Mouse (Mus musculus) kidney, adult 18-20 months (tissue): ENCODE measurements around the gene Large2.
A peak's percentile ranks its signal among the peaks of the same experiment; 100 is the strongest.

ENCODE experiments used
- DNase-seq: peaks from one replicate; pipeline ENCODE4 v3.0.0; 2021

Large2 gene

DNA sequence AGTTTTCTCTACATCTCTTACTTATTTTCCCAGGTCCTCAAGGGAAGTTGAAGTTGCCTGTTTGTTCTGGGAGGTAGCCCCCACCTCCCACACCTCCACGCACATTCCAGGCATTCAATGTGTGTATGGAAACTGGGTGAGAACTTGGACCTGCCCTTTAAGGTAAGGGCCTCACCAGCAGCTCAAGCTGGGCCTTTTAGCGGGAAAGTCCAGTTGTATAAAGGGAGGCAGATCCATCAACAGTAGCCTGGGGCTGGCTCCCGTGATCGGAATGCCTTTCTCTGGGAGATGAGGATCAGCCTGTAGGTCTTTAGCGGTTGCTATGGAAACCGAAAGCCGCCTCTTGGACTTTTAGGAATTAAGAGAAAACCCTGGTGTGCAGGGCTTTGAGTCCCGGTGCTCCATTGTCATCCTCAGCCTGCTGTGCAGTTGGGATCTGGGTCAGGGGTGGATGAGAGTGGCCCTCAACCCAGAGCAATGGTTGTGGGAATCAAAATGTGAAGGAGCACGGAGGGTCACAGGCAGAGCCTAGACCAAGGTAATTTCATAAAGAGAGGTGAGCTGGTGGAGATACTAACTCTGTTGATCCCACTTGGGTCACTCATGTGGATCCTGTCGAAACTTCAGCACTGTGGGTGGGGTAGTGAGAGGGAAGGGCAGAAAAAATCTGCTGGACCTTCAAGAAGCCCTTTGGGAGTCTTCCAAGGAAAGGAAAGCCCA is 2.5 kb downstream of the Large2 start:
- no peak for DNase-seq

DNA sequence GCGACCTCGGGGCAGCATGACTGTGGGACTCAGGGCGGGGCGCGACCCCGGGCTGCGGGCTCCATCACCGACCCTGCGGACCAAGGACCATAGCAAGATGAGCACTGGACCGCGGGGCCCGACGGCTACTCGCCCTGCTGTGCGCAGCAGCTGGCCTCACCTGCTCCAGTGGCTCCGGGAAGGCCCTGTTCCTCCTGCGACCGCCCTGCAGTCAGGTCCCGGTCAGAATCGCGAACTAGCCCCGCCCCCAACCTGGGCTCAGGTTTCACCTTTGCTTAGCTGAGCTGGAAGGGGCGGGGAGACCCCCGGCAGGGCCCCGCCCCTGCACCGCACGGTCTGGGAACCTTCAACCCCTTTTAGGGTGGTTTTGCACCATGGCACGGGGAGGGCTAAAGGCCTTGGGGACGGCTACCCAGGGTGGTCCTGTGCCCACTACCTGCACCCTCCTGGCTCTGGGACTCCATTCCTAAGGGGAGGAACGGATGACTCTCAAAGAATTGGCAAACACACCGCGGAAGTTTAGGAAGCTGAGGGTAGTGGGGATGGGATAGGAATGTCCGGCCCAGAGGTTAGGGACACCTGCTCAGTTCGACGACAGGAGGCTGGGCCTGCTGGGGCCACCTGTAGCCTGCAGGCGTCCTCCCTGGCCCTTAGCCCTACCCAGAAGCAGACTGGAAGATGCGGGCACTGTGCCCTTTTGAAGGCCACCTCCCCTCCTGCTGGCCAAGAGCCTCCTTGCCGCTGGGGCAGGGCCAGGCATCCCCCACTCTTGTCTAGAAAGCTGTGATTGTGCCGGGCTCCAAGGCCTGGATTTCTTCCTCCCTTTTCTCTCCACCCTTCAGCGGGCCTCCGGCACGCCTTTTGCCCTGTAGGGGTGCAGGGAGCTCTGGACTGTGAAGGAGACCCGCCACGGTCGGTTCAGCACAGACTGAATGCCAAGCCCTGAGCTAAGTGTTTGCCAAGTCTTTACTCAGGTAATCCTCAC is 3.6 kb downstream of the Large2 start:
- DNase-seq, result peak; percentile 92

DNA sequence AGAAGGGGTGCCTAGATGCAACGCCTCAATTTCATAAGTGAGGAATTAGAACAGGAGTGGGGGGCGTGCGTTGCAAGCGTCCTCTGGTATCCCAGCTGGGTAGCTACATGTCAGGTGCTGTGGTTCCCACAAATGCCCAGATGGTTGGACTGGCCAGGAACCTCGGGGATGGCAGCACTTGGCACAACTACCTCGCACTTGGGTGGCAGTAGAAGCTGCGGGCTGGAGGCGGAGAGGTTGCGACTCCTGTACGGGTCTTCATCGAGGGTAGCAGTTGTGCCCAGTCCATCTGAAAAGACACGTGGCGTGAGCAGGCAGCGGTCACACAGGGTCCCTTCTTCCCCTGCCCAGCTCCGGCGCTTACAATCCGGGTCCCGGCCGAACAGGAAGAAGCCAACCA is 4.3 kb downstream of the Large2 start:
- DNase-seq, result no peak

DNA sequence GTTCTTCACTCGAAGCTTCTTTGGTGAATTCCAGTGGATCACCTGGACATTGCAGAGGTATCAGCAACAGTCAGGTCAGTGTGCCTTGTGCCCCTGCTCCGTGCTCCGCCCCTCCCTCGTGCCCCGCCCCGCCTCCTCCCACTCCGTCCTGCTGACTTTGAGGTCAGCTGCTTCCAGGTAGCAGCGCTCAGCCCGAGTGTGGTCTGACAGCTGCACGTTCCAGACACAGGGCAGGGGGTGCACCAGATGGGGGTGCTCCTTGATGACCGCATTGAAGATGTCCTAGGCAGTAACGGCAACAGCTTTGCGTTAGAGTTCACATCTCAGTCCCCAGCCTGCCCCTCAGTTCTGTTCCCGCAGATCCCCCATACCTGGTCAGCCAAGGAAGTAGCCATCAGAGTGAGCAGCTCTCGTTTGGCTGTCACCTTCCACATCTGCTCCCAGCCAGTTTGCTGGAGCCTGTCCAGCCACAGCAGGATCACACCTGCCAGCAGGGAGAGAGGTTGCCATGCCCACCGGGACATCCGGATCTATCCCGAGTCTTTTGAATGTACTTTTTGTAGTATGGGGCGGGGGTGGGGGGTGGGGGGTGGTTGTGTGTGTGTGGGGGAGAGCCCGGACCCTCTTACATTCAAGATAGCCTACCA is 7.2 kb downstream of the Large2 start:
- DNase-seq, result peak; percentile 52

DNA sequence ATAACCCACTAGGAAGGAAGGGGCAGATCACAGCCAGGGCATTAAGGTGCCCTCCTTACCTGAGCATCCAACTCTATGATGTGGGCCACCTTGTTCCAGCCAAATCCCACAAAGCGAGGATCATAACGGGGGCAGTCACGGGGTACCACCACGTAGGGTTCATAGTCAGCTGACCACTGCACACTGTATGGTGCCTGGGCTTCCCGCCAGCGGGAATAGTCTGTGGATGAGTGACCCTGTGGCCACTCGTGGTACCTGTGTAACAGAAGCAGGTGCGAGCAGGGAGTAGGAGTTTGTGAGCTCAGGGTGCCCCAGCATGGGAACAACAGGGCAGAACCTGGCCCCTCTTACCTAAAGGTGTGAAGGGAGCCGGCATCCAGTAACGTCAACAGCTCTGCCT is 9.1 kb downstream of the Large2 start:
- DNase-seq, result no peak

DNA sequence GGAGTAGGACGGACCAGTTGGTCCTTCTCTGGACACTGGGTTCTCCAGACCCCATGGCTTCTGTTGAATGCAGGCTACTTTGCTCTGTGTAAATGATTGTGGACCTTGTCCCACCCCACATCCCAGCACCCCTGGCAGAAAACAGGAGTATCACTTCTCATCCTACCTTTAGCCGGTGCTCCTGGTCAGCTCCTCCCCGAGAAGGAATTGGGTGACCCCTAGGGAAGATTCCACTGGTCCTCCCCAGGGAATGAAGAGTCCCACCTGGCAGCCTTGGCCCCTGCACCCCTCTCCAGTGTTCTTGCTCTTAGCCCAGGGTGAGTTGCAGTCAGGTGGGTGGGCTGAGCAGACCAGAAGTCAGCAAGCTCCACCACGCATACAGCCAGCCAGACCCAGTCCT is 10.6 kb downstream of the Large2 start:
- no peak for DNase-seq

DNA sequence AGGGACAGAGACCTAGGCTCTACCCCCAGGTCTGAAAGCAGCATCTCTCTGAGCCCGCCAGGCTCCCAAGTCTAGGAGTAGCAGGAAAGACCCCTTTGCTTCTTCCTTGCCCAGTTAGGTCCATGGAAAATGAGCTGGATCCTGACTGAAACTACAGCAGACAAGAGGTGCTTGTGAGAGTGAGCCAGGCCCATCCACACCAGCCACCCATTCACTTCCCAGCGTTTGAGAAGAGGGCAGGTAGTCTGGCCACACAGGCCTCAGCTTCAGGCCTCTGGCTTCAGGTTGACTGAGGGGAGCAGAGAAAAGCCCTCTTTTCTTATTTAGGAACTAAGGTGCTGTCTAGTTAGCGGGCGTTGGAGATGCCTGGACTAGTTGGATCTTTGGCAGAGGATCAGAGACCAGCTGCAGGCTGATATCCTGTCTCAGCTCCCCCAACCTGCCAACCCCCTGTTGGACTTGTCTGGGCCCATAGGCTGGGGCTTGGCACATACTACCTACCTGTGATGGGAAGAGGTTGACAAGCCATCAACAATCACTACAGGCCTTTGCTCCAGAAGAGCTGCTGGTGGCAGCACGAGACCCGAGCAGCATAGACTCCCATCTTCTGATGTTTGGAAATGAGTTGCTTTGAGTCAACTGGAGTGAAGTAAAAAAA is 12.0 kb downstream of the Large2 start:
- DNase-seq, result no peak

DNA sequence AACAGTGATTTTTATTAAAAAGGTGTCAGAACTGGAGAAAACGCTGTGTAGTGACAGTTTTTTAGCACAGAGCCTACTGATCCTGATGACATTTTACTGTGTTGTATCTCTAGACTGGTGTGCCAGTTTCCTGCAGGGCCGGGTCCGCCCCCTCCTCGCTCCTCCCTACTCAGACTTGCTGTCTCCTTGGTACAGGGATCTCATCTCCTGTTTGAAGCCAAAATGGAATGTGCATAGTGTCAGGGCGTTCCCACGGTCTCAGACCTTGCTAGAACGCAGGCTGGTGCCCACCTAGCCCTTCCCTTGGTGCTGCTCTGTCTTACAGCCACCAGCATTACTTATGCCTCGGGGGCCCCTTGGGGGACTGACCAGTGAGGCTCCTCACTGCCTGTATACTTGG is 12.9 kb downstream of the Large2 start:
- DNase-seq, result no peak

DNA sequence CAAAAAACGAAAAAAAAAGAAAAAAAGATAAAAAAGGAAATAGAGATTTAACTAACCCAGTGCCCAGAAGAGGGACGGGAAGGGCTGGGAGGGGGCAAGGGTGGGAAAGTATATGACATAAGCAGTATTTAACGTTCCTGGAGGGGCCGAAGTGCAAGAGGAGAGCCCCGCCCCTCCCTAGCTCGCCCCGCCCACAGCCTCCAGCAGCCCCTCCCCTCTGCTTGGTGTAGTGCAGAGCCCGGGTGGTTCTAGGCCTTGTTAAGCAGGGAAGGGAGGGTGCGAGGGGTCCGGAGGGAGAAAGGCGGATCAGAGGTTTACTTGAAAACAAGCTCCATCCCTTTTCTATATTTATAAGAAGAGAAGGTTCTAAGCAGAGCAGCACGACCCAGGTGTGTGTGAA is 13.8 kb downstream of the Large2 start:
- no peak for DNase-seq

DNA sequence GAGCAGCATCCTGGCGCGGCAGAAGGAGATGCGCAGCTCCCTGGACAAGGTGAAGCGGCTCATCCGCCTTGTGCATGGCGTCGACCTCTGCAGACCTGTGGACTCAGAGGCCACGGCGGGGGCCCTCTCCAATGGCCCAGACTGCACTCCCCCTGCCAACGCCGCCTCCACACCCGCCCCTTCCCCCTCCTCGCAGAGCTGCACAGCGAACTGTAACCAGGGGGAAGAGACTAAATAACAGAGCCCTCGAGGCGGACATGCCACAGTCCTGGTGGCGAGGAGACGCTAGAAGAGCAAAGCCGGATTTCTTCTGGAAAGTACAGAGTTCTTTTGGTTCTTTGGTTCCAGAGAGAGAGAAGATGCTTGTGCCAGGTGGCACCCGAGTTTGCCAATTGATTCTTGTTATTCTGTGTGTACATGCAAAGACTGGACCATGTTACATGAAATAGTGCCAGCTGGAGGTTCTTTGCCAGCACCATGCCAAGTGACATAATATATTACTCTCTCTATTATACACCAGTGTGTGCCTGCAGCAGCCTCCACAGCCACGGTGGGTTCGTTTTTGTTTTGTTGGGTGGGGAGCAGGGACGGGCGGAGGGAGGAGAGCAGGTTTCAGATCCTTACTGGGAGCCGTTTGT is 14.4 kb downstream of the Large2 start:
- no peak for DNase-seq

DNA sequence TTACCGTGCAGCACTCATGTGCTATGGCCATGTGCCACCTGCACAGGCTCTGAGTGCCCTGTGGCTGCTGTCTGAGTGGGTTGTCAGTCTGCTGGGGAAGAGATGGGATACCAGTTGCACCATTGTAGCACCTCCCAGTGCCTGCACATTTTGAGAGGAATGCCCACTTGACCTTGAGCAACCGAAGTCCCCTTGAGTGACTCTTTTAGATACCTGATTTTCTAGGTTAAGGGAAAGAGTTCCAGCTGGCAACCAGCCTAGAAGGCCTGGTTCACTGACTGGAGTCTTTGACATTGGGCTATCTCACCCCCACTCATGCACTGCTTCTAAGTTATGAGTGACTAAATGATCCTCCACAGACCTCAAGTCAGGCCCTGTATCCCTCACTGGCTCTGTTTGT is 15.4 kb downstream of the Large2 start:
- peak; percentile 66 for DNase-seq

DNA sequence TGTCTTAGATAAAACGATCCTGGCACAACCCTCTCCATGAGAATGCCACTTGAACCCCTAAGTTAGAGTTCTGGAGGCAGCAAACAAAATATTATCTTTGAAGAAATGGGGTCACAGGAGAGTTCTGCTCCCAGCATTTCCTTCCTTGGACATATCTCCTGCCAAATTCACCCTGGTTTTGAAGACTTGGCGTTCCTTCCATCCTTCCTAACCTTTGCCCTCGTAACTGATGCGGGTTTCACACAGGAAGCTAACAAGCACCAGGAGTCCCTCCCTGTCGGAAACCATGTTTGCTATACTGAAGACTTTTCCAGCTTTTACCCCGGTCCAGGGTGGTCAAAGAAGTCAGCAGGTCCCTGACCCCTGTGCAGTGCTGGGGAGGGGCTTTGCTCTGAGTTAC is 20.4 kb downstream of the Large2 start:
- DNase-seq, result no peak

DNA sequence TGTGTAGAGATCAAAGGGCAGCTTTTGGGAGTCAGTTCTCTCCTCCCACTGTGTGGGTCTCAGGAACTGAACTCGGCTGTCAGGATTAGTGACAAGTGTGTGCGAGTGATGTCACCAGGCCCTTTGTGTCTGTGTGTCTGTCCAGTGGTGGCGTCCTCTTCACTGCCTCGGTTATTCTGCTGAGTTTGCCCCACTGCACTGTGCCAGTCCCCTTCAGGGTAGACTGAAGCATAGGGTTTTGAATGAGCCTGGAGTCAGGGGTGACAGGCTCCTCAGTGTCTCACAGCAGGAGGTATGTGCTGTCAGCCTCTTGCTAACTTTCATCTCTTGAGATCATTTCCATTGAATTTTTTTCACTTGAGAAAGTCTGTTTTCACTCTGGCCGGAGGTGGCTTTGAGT is 21.3 kb downstream of the Large2 start:
- no peak for DNase-seq

DNA sequence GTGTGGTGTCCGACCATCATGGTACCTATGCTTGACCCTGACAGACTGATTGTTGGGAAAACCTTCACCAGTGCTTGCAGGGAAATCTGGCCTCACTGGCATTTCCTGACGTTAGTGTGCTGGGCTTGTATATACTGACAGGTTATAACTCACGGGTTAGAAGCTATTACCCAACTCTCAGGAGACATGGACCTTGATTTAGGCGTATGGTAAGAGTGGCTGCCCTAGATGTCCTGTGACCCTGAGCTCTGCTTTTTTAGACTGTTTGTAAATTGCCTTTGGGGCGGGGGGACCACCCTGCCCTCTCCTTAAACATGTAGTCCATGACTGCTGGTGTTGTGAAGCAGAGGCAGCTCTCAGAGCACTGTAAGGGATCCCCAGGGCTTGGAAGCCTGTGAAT is 24.0 kb downstream of the Large2 start:
- no peak for DNase-seq

DNA sequence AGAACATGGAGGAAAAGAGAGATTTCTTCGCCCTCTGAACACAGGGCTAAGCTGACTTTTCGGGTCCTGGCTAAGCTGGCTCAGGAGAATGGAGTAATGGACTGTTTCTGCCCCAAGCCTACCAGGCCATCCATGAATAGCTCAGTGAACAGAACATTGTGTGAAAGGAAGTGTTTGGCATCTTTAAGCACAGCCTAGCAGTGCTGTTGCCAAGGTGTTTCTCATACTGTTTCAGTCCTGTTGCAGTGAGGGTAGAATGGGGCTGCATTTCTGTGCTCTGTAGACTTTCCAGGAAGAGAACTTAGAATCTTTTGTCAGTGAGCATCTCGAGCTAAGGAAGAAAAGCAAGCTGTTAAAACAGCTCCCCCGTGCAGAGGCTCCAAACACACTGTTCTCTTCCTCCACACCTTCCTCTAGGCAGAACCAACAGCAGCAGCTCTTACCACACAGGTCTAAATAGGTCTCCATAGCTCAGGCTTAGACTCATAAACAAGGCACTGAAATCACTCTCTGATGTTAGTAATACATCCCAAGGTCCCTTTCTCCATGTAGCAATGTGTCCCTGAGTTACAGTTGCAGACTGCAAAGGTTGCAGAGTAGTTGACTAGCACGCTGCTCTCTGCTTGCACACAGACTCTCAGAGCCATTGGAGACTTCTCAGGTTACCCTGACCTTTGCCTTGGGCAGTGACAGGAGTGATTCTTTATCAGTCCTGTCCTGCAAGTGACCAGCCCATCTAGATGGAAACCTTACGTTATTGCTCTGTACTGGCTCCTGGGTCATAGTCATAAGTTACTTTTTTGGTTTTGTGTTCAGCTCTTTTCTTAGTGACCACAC is 24.9 kb downstream of the Large2 start:
- no peak for DNase-seq

DNA sequence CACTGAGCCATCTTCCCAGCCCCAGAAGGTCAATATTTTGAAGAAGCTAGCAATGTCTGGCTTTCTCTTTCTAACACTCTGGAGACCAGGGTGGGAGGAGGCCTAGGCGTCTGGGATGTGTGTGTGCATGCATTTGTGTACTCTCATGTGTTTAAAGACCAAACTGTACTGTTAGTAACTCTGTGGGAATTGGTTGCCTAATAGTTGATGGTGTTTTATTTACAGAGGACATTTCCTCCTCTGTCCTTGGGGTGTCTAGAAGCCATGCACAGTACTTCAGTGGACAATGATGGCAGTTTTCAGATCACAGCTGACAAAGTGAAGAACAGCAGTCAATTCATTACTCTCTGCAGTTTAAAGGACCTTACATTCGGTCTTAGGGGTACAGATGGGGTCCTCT is 27.5 kb downstream of the Large2 start:
- DNase-seq, result no peak

DNA sequence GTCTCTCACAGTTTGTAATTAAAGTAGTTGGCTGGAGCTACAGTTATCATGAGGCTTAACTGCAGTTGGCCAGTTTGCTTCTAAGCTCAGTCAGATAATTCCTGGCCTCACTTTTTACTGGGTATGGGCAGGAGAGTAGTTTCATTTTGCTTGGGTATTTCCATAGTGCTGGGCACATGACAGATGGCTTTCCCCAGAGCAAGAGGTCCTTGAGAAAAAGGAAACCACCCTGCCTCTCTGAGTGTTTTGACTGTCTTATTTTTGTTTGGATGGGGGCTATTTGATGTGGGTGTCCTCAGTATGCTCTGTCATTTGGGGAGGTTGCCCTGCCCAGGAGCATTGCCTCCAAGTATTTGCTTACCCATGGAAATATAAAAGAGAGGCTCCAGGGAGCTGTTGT is 32.3 kb downstream of the Large2 start:
- no peak for DNase-seq

DNA sequence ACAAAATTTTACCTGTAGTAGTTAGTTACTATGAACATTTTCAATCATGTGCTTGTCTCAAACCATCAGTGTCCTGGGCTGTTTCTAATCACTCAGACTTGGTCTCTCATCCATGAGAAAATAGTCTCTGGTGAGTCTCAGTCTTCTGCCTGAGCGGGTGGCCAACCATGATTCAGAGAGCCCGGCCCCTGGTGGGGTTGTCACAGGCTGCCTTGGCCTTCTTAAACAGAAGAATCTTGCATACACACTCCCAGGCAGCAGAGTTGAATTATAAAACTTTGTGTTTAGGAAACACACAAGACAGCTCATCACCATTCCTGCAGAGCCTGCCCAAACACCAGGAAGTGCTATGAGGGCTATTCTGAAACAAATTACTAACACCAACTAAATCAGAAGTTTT is 42.8 kb downstream of the Large2 start:
- no peak for DNase-seq

DNA sequence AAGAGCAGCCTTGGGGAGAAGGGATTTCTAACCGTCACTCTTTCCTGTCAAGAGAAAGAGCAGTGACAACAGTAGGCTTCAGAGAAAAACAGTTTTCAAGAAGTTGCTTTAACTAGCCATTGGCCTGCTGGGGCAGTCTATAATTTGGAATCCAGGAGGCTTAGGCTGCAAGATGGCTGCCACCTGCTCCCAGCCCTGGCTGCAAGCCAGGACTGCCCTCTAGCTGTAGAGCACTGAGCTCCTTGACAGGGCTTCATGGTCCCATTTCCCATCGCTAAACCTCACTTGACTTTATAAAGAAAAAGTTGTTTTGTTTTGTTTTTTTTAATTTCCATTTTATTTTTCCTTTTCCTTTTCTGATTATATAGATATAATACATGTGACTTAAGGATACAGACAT is 43.3 kb downstream of the Large2 start:
- DNase-seq, result no peak

DNA sequence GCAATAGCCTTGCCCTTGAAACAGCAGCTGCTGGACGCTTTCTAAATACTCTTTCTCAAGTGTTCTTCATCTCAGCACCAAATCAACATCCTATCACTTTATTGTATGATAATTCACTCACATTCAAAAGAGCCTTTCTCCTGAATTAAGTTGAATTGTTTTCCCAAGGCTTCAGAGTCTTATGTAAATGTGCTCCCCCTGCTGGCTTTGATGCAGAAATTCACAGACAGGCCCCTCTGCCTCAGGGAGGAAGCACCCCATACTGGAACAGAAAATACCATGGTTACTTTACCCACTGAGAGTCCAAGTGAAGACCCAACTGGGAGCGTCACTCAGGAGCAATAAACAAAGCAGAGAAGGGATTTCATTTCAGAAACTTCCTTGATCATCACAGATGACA is 43.8 kb downstream of the Large2 start:
- peak; percentile 14 for DNase-seq

DNA sequence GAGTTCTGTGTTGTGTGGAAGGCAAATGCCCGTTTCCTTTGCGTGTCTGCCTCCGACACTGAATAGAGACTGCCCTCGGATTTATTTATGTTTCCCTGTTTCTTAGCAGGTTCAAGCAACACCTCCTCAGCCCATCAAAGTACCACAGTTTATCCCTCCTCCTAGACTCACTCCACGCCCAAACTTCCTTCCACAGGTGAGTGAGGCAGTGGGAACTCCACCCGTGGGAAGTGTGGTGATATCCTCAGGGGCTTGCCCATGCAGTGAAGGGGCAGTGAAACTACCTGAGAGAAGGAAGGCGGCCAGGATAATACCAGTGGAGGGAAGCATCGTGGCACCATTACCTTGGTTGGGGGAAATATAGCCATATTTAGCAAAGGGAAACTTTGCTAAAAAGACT is 46.5 kb downstream of the Large2 start:
- DNase-seq, result no peak

DNA sequence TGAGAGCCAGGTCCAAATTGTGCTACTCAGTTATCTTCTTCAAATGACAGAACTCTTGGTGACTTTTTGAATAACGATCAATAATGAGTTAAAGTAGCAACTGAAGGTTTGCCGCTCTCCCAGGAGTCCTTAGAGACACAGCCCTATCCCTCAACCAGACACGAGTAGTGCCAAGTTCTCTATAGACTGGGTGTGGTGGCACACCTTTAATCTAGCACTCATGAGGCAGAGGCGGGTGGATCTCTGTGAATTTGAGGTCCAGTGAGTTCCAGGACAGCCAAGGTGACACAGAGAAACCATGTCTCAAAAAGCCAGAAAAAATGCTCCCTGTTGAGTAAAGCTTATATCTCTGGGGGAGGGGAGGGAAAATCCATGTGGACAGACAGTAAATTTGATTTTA is 47.1 kb downstream of the Large2 start:
- DNase-seq, result no peak
